Mouse (Mus musculus) forebrain, postnatal 0 days (tissue): Measurements from ENCODE around the gene Prdm8. TPM values are rescaled to one million over a fixed set of nuclear protein-coding genes. Genes with fewer than 3 reads are reported as not detected.

ENCODE experiments used
- ATAC-seq: fragments of 200-750 bp; cut with Nextera tagmentation; 2 replicates; pipeline ENCODE4 v1.8.0; 2017; ENCODE audit warnings: mild to moderate bottlenecking, moderate library complexity
- DNase-seq: peaks from one replicate; pipeline ENCODE4 v3.0.0-alpha.2; 2015
- H3K27ac ChIP-seq: fragments of 300-500 bp; sonication (generic); 2 replicates; pipeline ENCODE4 v1.5.1; 2014; ENCODE audit warnings: low read depth, mild to moderate bottlenecking, antibody characterized with exemption, low read length, moderate library complexity, mixed read lengths
- H3K27me3 ChIP-seq: fragments of 300-500 bp; sonication (generic); 2 replicates; pipeline ENCODE4 v1.6.1; 2014; ENCODE audit warnings: mild to moderate bottlenecking, low read length, mixed read lengths; ENCODE audit not compliant: insufficient read depth
- H3K36me3 ChIP-seq: fragments of 300-500 bp; sonication (generic); 2 replicates; pipeline ENCODE4 v1.6.1; 2014; ENCODE audit warnings: mild to moderate bottlenecking, moderate library complexity; ENCODE audit not compliant: insufficient read depth
- H3K4me1 ChIP-seq: fragments of 300-500 bp; sonication (generic); 2 replicates; pipeline ENCODE4 v1.6.1; 2014; ENCODE audit warnings: antibody characterized with exemption; ENCODE audit not compliant: insufficient read depth
- H3K4me2 ChIP-seq: fragments of 300-500 bp; sonication (generic); 2 replicates; pipeline ENCODE4 v1.6.1; 2014; ENCODE audit warnings: low read depth, mild to moderate bottlenecking, moderate library complexity
- H3K4me3 ChIP-seq: fragments of 300-500 bp; sonication (generic); 2 replicates; pipeline ENCODE4 v1.5.1; 2014; ENCODE audit warnings: low read depth, low read length, mixed read lengths
- H3K9ac ChIP-seq: fragments of 300-500 bp; sonication (generic); 2 replicates; pipeline ENCODE4 v1.6.1; 2014; ENCODE audit warnings: mild to moderate bottlenecking
- H3K9me3 ChIP-seq: fragments of 300-500 bp; sonication (generic); 2 replicates; pipeline ENCODE4 v1.6.1; 2016; ENCODE audit warnings: low read length
- CTCF ChIP-seq: sonication (generic); IDR thresholded peaks from 2 replicates; pipeline ENCODE4 v1.5.1; 2016; ENCODE audit warnings: antibody characterized with exemption, control low read depth, low read depth
- WGBS: fragments of 180-500 bp; shearing (Covaris S2); extraction: QIAGEN DNeasy Blood & Tissue Kit; methylation state at CpG from one replicate; pipeline ENCODE4 v1.1.7; 2014; 5-methylcytosine and 5-hydroxymethylcytosine counted together
- polyA plus RNA-seq: library from polyadenylated mRNA; unstranded; fragments of >200 nt; fragmentation: Nextera tagmentation; extraction: Ambion mirVana; gene quantifications from 2 replicates; pipeline ENCODE4 v1.2.1, GENCODE M21; 2015
- total RNA-seq: library from RNA; depleted of rRNA; stranded (reverse); fragments of >200 nt; gene quantifications from 2 replicates; pipeline ENCODE4 v1.2.3, GENCODE M21; 2014

Gene Prdm8
- total and polyA plus RNA-seq, 2 experiments from 2014 or later = 2.4 to 25.6 TPM

GRCm38 (mm10) chr5:98168356-98169285 lies 1.6 kb downstream of the Prdm8 start:
- no peak for TF ChIP-seq CTCF
- Histone ChIP-seq H3K4me1 (peaks cover 7% of the 10 kb centered on the region; the same call in 1 of the 2 replicates), H3K27me3 (peaks cover 45% of the 10 kb centered on the region), H3K4me3 (peak overlapping the region; percentile 44), H3K4me2 (peak overlapping the region; percentile 71), H3K9ac (peak overlapping the region; percentile 31), H3K27ac (no peak overlapping the region), H3K36me3 (no peaks in the 10 kb centered on the region), H3K9me3 (no peaks in the 10 kb centered on the region)
- ATAC-seq (no peak), DNase-seq (no peak)
- under 1% methylated on average over 37 of the region's 37 CpGs for WGBS

- peaks cover 7% of the 10 kb centered on the region; the same call in 1 of the 2 replicates for H3K4me1 ChIP-seq
Measured at GRCm38 (mm10) chr5:98169376-98170351, 2.7 kb downstream of the Prdm8 start.

DNA sequence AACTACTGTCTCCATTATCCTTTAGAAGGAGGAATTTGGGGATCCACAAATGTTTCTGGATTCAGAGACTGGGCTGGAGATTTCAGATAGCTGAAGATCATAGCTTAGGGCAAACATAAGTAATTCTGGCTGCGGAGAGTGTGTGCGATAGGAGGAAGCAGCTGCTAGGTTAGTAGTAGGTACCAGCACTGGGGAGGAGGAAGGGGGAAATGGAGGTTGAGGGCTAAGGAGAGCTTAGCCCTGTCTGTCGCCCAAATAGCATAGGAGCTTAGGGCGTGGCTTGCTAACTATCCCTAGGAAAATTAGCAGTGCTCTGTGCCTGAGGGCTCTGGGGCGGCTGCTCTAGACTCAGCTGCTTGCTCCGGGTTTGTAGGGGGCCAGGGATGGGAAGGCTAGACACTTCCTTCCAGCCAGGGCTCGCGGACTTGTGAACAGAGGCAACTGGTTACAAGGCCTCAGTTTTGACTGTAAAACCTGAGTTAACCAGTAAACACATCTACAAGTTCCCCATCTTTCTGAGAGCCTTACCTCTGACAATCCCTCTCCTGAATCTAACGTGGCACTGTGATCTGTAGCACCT lies 4.7 kb downstream of the Prdm8 start:
- Histone ChIP-seq H3K36me3 (no peaks in the 10 kb centered on the region), H3K4me3 (no peak overlapping the region), H3K9ac (no peak overlapping the region), H3K27ac (no peak overlapping the region), H3K27me3 (peaks cover 45% of the 10 kb centered on the region), H3K4me1 (peaks cover 3% of the 10 kb centered on the region; the same call in 1 of the 2 replicates), H3K4me2 (no peak overlapping the region), H3K9me3 (no peaks in the 10 kb centered on the region)
- 19% methylated on average over 9 of the region's 9 CpGs for WGBS
- ATAC-seq = no peak
- no peak for TF ChIP-seq CTCF
- DNase-seq = no peak

More at GRCm38 (mm10) chr5:98169376-98170351, 2.7 kb downstream of the Prdm8 start:
- H3K27me3 ChIP-seq = peaks cover 45% of the 10 kb centered on the region
- H3K4me3 ChIP-seq = peak overlapping the region; percentile 44; the same call in 1 of the 2 replicates
- H3K9me3 ChIP-seq = no peaks in the 10 kb centered on the region
- ATAC-seq (no peak), DNase-seq (peak; percentile 71)
- no peaks in the 10 kb centered on the region for H3K36me3 ChIP-seq
- no peak for TF ChIP-seq CTCF
- H3K9ac ChIP-seq = peak overlapping the region; percentile 23; the same call in 1 of the 2 replicates
- 3% methylated on average over 30 of the region's 30 CpGs for WGBS
- no peak overlapping the region for H3K27ac ChIP-seq
- H3K4me2 ChIP-seq = peak overlapping the region; percentile 71

- 6% methylated on average over 15 of the region's 15 CpGs for WGBS
- DNase-seq = no peak
Measured at GRCm38 (mm10) chr5:98172502-98173181, 5.6 kb downstream of the Prdm8 start.

DNA sequence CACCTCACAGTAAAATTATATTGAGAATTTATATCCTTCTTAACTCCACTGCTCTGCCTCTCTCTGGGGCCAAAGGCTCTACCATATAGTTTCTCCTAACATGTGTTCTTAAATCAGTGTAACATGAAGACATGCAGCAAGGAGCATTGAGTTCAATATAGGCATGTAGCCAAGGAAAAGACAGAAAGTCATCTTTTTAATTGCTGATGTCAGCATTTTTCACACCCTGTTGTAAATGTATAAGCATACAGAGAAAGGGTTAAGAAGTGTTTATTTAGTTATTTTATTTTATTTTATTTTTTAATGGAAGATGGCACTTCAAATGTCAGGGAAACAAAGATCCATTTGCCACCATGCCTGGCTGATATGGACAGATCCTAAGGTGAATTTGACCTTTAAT lies 6.7 kb downstream of the Prdm8 start:
- no peak overlapping the region for H3K27ac ChIP-seq
- no peak for DNase-seq
- no peak for ATAC-seq
- no peaks in the 10 kb centered on the region for H3K9me3 ChIP-seq
- H3K36me3 ChIP-seq = no peaks in the 10 kb centered on the region
- peaks cover 39% of the 10 kb centered on the region for H3K27me3 ChIP-seq
- no peak for TF ChIP-seq CTCF
- H3K4me1 ChIP-seq = no peaks in the 10 kb centered on the region
- no peak overlapping the region for H3K4me2 ChIP-seq
- no peak overlapping the region for H3K4me3 ChIP-seq
- H3K9ac ChIP-seq = no peak overlapping the region

More at GRCm38 (mm10) chr5:98172502-98173181, 5.6 kb downstream of the Prdm8 start:
- no peak for ATAC-seq
- H3K9ac ChIP-seq = no peak overlapping the region
- H3K4me3 ChIP-seq = no peak overlapping the region
- peaks cover 38% of the 10 kb centered on the region for H3K27me3 ChIP-seq
- TF ChIP-seq CTCF = no peak; the same call in 1 of the 2 replicates
- no peaks in the 10 kb centered on the region for H3K36me3 ChIP-seq
- H3K4me1 ChIP-seq = peaks cover 3% of the 10 kb centered on the region; the same call in 1 of the 2 replicates
- H3K9me3 ChIP-seq = no peaks in the 10 kb centered on the region
- no peak overlapping the region for H3K27ac ChIP-seq
- H3K4me2 ChIP-seq = no peak overlapping the region

- 3% methylated on average over 12 of the region's 12 CpGs for WGBS
- H3K4me2 ChIP-seq = peak overlapping the region; percentile 83
- ATAC-seq (no peak), DNase-seq (peak; percentile 50)
- peaks cover 25% of the 10 kb centered on the region for H3K27me3 ChIP-seq
- 0 out of 2 replicates have a peak, but pooled peaks cover 3% of the 10 kb centered on the region for H3K4me1 ChIP-seq
- no peak for TF ChIP-seq CTCF
- no peak overlapping the region for H3K9ac ChIP-seq
- H3K9me3 ChIP-seq = no peaks in the 10 kb centered on the region
- no peaks in the 10 kb centered on the region for H3K36me3 ChIP-seq
- H3K27ac ChIP-seq = 0 out of 2 replicates have a peak overlapping the region, but pooled peaks have one; percentile 81
- peak overlapping the region; percentile 51 for H3K4me3 ChIP-seq
Measured at GRCm38 (mm10) chr5:98179606-98180005, 12.6 kb downstream of the Prdm8 start.
